Mouse (Mus musculus) heart, embryonic 12.5 days (tissue): ENCODE data around the gene Mepce. TPM values are rescaled to one million over a fixed set of nuclear protein-coding genes. Genes with fewer than 3 reads are reported as not detected.

ENCODE experiments used
- ATAC-seq: fragments of 200-750 bp; cut with Nextera tagmentation; 2 replicates; pipeline ENCODE4 v1.8.0; 2017; ENCODE audit warnings: moderate TSS enrichment, moderate library complexity; ENCODE audit not compliant: insufficient number of reproducible peaks, low FRiP score
- H3K27ac ChIP-seq: fragments of 300-500 bp; sonication (generic); 2 replicates; pipeline ENCODE4 v1.5.1; 2016; ENCODE audit warnings: mild to moderate bottlenecking, moderate library complexity; ENCODE audit not compliant: poor library complexity, severe bottlenecking
- H3K27me3 ChIP-seq: fragments of 300-500 bp; sonication (generic); replicated peaks from 2 replicates; pipeline ENCODE4 v1.6.1; 2016; ENCODE audit warnings: mild to moderate bottlenecking, moderate library complexity
- H3K36me3 ChIP-seq: fragments of 300-500 bp; sonication (generic); 2 replicates; pipeline ENCODE4 v1.6.1; 2016; ENCODE audit warnings: mild to moderate bottlenecking, moderate library complexity
- H3K4me1 ChIP-seq: fragments of 300-500 bp; sonication (generic); replicated peaks from 2 replicates; pipeline ENCODE4 v1.6.1; 2016; ENCODE audit warnings: mild to moderate bottlenecking
- H3K4me2 ChIP-seq: fragments of 300-500 bp; sonication (generic); 2 replicates; pipeline ENCODE4 v1.6.1; 2016; ENCODE audit warnings: mild to moderate bottlenecking, moderate library complexity
- H3K4me3 ChIP-seq: fragments of 300-500 bp; sonication (generic); 2 replicates; pipeline ENCODE4 v1.5.1; 2016; ENCODE audit warnings: mild to moderate bottlenecking
- H3K9ac ChIP-seq: fragments of 300-500 bp; sonication (generic); 2 replicates; pipeline ENCODE4 v1.6.1; 2016; ENCODE audit warnings: mild to moderate bottlenecking, moderate library complexity
- H3K9me3 ChIP-seq: fragments of 300-500 bp; sonication (generic); replicated peaks from 2 replicates; pipeline ENCODE4 v1.6.1; 2016; ENCODE audit warnings: mild to moderate bottlenecking, moderate library complexity
- WGBS: fragments of 180-500 bp; shearing (Covaris S2); methylation state at CpG from one replicate; pipeline ENCODE4 v1.1.7; 2016; 5-methylcytosine and 5-hydroxymethylcytosine counted together
- polyA plus RNA-seq: library from polyadenylated mRNA; unstranded; fragments of >200 nt; fragmentation: Nextera tagmentation; extraction: Ambion mirVana; gene quantifications from 2 replicates; pipeline ENCODE4 v1.2.1, GENCODE M21; 2016

Mepce gene
- polyA plus RNA-seq, 1 experiment from 2014 or later, result 8.8 TPM

DNA sequence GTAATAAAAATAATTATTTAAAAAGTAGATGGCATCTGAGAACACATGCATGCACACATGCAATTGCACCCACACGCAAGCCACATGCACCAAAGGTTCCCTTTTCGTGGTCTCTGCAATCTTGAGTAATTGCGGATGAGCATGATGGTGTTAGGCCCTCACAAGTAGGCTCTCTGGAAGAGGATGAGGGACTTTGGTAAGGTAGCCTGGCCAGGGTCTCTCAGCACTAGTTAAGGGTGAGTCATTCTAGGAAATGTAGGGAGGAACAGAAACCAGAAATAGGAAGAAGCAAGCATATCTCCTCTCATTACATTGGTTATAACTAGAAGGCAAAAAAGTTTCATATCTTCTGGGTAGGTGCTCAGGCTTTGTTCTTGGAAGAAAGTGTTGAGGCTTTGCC, 37.6 kb upstream of the Mepce start:
- Histone ChIP-seq H3K4me3 (no peak overlapping the region), H3K36me3 (no peaks in the 10 kb centered on the region), H3K27ac (no peak overlapping the region), H3K4me1 (no peaks in the 10 kb centered on the region; the same call in 1 of the 2 replicates), H3K4me2 (no peak overlapping the region), H3K27me3 (no peaks in the 10 kb centered on the region), H3K9me3 (no peaks in the 10 kb centered on the region), H3K9ac (no peak overlapping the region)
- WGBS, result 81% methylated on average over 3 of the region's 3 CpGs
- ATAC-seq, result no peak

DNA sequence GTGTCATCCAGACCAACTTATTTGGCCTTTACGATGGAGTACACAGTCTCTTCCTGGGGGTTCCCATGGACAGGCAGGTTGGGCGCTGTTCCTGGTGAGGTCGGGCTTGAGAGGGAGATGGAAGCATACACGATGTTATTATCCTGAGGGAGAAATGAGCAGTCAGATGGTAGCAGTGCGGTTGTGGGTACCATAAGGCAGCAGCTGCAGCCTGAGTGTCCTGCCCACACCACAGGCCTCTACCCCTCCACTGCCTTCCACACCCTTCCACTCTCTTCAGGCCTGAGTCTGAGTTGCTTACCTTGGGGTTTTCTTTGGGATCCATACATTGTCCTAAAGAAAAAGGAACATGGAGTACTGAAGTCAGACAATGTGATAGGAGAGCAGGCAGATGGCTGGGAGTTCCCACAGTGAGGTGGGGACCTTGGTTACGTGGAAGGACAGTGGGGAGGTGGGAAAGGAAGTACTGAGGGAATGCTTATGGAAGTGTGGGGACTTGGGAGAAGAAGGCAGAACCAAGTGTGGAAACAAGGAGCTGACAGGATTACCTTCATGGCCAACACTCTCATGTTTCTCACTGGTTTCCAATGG, 36.1 kb upstream of the Mepce start:
- Histone ChIP-seq H3K36me3 (no peaks in the 10 kb centered on the region), H3K9ac (no peak overlapping the region), H3K9me3 (no peaks in the 10 kb centered on the region), H3K4me1 (no peaks in the 10 kb centered on the region), H3K27ac (no peak overlapping the region), H3K27me3 (no peaks in the 10 kb centered on the region), H3K4me3 (no peak overlapping the region), H3K4me2 (no peak overlapping the region)
- no peak for ATAC-seq
- WGBS, result 79% methylated on average over 6 of the region's 6 CpGs

DNA sequence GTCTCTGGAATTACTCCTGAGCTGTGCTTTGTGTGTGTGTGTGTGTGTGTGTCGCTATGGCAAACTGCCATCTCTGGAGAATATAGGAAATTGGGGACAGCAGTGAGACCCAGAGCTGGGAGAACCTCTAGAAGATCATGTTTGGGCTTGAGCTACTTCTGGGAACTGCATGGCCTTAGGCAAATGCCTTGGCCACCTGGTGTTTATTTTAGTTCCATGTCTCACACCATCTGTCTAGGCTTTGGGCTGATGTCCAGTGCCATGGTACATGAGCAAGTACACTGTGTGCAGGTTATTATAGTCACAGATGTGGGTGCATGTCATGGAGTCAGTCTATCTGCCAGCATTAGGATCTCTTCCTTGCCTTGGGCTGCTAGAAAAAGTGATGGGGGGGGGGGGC, 35.1 kb upstream of the Mepce start:
- Histone ChIP-seq H3K27ac (no peak overlapping the region), H3K9ac (no peak overlapping the region), H3K9me3 (no peaks in the 10 kb centered on the region), H3K4me3 (no peak overlapping the region), H3K36me3 (no peaks in the 10 kb centered on the region), H3K27me3 (no peaks in the 10 kb centered on the region), H3K4me2 (no peak overlapping the region), H3K4me1 (0 out of 2 replicates have a peak, but pooled peaks cover 2% of the 10 kb centered on the region)
- WGBS, result 71% methylated on average over 1 of the region's 1 CpGs
- no peak for ATAC-seq

DNA sequence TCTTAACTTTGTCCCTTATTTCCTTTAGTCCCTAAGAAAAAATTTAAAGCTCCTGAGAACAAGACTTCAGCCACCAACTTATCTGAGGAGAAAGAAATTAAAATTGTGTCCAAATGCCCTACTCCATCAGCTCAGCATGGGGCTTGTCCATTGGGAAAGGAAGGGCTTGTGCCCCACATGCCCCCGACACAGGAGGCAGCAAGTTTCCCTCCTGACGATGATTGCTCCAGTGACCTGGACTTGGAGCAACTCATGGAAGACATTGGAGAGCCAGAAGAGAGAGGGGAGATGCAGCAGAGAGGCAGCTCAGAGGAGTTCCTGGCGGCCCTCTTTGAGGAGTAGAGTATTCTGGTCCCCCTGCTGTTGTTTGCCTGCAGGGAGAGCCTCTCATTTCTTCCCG, 34.7 kb upstream of the Mepce start:
- no peaks in the 10 kb centered on the region for H3K27me3 ChIP-seq
- no peaks in the 10 kb centered on the region for H3K9me3 ChIP-seq
- ATAC-seq, result no peak
- H3K4me3 ChIP-seq, result no peak overlapping the region
- no peak overlapping the region for H3K27ac ChIP-seq
- H3K4me1 ChIP-seq, result 0 out of 2 replicates have a peak, but pooled peaks cover 6% of the 10 kb centered on the region
- WGBS, result 58% methylated on average over 4 of the region's 4 CpGs
- H3K9ac ChIP-seq, result no peak overlapping the region
- no peaks in the 10 kb centered on the region for H3K36me3 ChIP-seq
- no peak overlapping the region for H3K4me2 ChIP-seq

DNA sequence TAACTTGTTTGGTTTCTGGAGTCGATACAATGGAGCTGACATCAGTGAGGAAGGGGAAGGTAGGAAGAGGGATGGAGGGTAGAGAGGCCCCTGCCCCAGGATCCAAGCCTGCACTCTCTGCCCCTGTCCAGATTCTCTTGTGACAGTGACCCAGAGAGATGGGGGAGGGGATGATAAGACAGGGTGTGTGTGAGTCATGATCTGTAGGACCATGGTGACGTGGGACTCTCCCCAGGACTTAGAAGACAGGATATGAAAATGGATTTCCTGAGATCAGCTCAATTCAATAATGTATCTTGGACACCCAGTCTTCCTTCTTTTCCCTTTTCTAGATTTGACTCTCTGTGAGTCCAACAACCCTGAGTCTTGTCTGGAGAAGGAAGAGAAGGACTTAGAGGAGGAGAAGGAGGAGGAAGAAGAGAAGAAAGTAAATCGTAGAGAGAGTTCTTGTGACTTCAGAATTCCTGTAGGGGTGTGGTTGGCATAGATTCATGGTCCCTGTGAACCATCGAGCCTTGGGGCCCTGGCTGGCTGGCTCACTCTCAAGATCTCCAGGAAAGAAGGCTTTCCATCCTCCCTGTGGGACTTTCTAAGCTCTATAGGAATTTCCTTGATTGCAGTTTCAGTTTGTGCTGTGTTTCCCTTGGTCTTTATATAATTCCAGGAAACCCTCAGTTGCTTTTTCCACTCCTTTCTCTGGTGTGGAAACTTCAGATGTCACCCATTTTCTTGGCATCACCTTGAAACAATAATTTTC, 30.2 kb upstream of the Mepce start:
- ATAC-seq, result peak; percentile 64; the same call in 1 of the 2 replicates
- no peak overlapping the region for H3K4me2 ChIP-seq
- no peaks in the 10 kb centered on the region for H3K27me3 ChIP-seq
- 0 out of 2 replicates have a peak, but pooled peaks cover 6% of the 10 kb centered on the region for H3K4me1 ChIP-seq
- H3K9me3 ChIP-seq, result peaks cover 4% of the 10 kb centered on the region; the same call in 1 of the 2 replicates
- H3K9ac ChIP-seq, result no peak overlapping the region
- WGBS, result 44% methylated on average over 4 of the region's 4 CpGs
- H3K27ac ChIP-seq, result peak overlapping the region; percentile 62
- no peaks in the 10 kb centered on the region for H3K36me3 ChIP-seq
- H3K4me3 ChIP-seq, result no peak overlapping the region

DNA sequence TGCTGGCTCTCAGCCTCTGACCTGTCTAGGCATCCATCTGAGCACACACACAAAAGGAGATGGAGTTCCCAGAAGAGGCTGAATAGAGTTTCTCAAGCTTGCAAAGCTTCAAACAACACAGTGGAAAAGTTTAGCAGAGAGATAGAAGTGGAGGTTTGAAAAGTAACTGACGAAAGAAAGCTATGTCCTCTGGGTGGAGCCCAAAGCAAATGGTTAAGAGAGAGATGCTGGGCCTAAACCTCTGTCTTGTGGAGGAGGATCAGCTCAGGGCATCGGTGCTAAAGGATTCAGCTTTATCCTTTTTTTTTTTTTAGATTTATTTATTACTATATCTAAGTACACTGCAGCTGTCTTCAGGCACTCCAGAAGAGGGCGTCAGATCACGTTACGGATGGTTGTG, 20.9 kb upstream of the Mepce start:
- no peak overlapping the region for H3K9ac ChIP-seq
- H3K4me2 ChIP-seq, result no peak overlapping the region
- no peaks in the 10 kb centered on the region for H3K9me3 ChIP-seq
- ATAC-seq, result no peak
- no peaks in the 10 kb centered on the region for H3K27me3 ChIP-seq
- H3K4me3 ChIP-seq, result no peak overlapping the region
- 83% methylated on average over 5 of the region's 5 CpGs for WGBS
- H3K4me1 ChIP-seq, result no peaks in the 10 kb centered on the region
- no peak overlapping the region for H3K27ac ChIP-seq
- H3K36me3 ChIP-seq, result no peaks in the 10 kb centered on the region

DNA sequence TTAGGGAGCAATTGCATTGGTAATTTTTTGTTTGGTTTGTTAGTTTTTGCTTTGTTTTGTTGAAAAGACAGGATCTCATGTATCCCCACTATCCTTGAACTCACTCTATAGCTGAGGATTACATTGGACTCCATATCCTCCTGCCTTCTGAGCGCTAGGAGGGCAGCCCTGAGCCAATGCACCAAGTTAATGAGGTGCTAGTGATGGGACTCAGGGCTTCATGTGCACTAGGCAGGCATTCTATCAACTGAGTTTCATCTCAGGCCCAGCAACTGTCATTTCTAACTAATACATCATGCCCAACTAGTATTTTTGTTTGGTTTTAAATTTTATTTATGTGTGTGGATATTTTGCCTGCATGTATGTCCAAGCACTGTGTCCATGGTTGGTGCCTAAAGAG, 18.7 kb upstream of the Mepce start:
- ATAC-seq, result no peak
- no peak overlapping the region for H3K4me2 ChIP-seq
- H3K9ac ChIP-seq, result no peak overlapping the region
- no peak overlapping the region for H3K27ac ChIP-seq
- WGBS, result 69% methylated on average over 1 of the region's 1 CpGs
- no peak overlapping the region for H3K4me3 ChIP-seq
- no peaks in the 10 kb centered on the region for H3K27me3 ChIP-seq
- no peaks in the 10 kb centered on the region for H3K36me3 ChIP-seq
- no peaks in the 10 kb centered on the region for H3K9me3 ChIP-seq
- no peaks in the 10 kb centered on the region for H3K4me1 ChIP-seq

DNA sequence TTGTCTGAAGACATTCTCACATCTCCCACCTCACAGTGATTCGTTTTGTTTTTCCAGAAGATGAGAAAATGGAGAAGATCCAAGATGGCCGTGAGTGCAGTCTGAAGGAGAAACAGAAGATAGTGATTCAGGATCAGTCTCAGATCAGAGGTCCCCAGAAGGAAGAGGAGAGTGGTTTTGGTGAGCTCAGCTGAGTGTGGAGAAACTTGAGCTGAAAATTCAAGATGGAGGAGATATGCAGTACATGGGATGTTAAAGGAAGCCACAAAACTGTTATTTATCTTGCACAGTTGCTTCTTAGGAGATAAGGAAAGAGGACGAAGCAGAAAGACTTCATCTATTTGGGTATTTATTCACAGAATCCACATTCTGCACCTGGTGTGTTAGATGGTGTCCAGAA, 13.5 kb upstream of the Mepce start:
- no peaks in the 10 kb centered on the region for H3K27me3 ChIP-seq
- no peaks in the 10 kb centered on the region for H3K9me3 ChIP-seq
- 67% methylated on average over 3 of the region's 3 CpGs for WGBS
- no peak for ATAC-seq
- no peak overlapping the region for H3K4me3 ChIP-seq
- H3K9ac ChIP-seq, result no peak overlapping the region
- H3K27ac ChIP-seq, result no peak overlapping the region
- H3K4me2 ChIP-seq, result no peak overlapping the region
- H3K36me3 ChIP-seq, result no peaks in the 10 kb centered on the region
- no peaks in the 10 kb centered on the region for H3K4me1 ChIP-seq

DNA sequence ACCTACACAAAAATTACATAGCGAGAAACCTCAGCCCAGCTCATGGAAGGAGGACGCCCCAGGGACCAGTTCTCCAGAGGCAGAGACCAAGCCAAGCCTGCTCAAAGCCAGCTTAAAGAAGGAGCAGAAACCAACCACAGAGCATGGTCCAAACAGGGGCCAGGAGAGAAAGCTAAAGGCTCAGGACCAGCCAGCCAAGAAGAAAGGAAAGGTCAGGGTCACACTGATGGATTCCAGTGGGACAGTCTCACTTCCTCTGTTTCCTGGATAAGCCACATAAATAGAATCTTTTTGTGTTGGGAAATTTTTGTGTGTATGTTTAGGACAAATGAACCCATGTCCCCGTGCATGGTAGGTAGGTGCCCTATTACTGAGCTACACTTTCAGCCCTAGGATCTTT, 9.2 kb upstream of the Mepce start:
- Histone ChIP-seq H3K4me2 (no peak overlapping the region), H3K4me3 (no peak overlapping the region), H3K27me3 (no peaks in the 10 kb centered on the region), H3K9ac (no peak overlapping the region), H3K9me3 (no peaks in the 10 kb centered on the region), H3K4me1 (no peaks in the 10 kb centered on the region), H3K27ac (no peak overlapping the region), H3K36me3 (no peaks in the 10 kb centered on the region)
- WGBS, result 74% methylated on average over 3 of the region's 3 CpGs
- no peak for ATAC-seq

DNA sequence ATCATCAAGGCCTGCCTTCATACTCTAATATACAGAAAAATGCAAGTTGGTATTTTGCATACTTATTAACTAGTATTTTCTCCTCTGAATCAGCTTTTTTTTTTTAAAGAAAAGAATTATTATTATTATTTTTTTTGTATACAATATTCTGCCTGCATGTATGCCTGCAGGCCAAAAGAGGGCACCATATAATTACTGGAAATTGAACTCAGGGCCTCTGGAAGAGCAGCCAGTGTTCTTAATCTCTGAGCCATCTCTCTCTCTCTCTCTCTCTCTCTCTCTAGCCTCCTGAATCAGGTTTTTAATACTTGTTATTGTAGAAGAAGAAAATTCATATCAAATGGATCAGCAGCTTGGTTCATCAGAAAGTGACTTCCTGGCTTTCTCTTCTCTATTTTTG, 4.1 kb upstream of the Mepce start:
- no peak overlapping the region for H3K4me3 ChIP-seq
- no peaks in the 10 kb centered on the region for H3K36me3 ChIP-seq
- ATAC-seq, result no peak
- 0 out of 2 replicates have a peak, but pooled peaks cover 6% of the 10 kb centered on the region for H3K4me1 ChIP-seq
- no peaks in the 10 kb centered on the region for H3K9me3 ChIP-seq
- no peak overlapping the region for H3K4me2 ChIP-seq
- H3K9ac ChIP-seq, result no peak overlapping the region
- H3K27me3 ChIP-seq, result peaks cover 3% of the 10 kb centered on the region
- H3K27ac ChIP-seq, result no peak overlapping the region

DNA sequence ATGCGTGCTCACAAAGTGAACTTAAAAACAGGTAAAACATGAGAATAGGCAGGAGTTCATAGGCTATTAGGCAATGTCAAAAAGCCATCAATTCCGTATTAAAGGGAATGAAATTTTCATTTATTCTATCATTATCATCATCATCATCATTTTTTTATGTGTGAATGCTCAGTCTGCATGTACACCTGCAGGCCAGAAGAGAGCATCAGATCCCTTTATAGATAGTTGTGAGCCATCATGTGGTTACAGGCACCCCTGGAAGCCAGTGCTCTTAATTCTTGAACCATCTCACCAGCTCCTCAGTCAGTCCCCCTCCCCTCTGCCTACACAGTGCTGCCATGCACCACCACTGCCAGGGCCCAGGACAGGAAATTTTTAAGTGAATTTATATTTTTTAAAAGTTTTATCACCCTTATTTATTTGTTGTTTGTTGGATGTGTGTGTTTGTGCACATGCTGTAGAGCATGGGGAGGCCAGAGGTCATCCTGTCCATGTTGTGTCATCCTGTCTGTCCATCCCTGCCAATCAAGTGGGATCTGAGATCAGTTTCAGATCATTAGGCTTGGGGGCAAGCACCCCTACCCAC, 1.6 kb upstream of the Mepce start:
- no peak overlapping the region for H3K9ac ChIP-seq
- peaks cover 19% of the 10 kb centered on the region for H3K4me1 ChIP-seq
- H3K4me3 ChIP-seq, result no peak overlapping the region
- no peak overlapping the region for H3K27ac ChIP-seq
- no peaks in the 10 kb centered on the region for H3K9me3 ChIP-seq
- H3K36me3 ChIP-seq, result peaks cover 9% of the 10 kb centered on the region; the same call in 1 of the 2 replicates
- no peak overlapping the region for H3K4me2 ChIP-seq
- peaks cover 3% of the 10 kb centered on the region for H3K27me3 ChIP-seq
- ATAC-seq, result no peak
- 88% methylated on average over 2 of the region's 2 CpGs for WGBS
